Mouse (Mus musculus): Measurements from ENCODE around the gene Slc9a3.

DNA sequence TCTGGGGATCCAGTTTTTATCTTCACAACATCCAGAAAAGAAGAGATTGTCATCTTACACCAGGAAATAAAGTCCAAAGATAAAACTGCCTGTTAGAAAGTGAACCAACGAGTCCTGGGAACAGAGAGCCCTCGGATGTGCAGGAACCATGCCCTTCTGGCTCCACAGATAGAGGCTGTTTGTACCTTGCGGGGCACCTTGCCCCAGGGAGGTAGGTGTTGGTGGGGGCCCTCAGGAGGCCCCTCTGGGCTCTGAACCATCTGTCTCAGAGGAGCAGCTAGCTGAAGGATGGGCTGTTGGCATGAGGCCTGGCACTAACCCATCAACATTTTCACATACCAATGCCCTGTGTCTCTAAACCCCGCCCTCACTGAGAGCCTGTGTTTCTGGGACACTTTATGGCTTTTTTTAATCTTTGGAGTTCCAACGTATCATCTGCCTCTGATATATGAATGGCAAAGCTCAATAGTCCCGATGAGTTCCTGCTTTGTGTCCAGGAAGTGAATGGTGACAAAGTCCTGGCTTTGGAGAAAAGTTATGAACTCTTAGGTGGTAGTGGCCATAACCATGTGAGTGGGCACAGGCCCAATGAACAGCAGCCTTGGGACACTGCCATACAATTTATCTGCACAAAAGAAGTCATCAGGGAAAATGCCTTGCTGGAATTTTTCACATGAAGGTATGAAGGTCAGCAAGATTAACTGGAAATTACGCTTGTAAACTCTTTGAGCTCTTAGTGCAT, 17.8 kb downstream of the Slc9a3 start:
- TF ChIP-seq CTCF (IDR thresholded peaks at IDR 0.05; ENCODE audit: control insufficient read depth, insufficient read depth, low read length) = no peak
- no peak for TF ChIP-seq POLR2A (IDR thresholded peaks at IDR 0.05; ENCODE audit: borderline replicate concordance, control insufficient read depth, low read depth, low read length)

Data from bone marrow, adult 2 months (tissue).